Mouse (Mus musculus): ENCODE results near the gene A730061H03Rik.

DNA sequence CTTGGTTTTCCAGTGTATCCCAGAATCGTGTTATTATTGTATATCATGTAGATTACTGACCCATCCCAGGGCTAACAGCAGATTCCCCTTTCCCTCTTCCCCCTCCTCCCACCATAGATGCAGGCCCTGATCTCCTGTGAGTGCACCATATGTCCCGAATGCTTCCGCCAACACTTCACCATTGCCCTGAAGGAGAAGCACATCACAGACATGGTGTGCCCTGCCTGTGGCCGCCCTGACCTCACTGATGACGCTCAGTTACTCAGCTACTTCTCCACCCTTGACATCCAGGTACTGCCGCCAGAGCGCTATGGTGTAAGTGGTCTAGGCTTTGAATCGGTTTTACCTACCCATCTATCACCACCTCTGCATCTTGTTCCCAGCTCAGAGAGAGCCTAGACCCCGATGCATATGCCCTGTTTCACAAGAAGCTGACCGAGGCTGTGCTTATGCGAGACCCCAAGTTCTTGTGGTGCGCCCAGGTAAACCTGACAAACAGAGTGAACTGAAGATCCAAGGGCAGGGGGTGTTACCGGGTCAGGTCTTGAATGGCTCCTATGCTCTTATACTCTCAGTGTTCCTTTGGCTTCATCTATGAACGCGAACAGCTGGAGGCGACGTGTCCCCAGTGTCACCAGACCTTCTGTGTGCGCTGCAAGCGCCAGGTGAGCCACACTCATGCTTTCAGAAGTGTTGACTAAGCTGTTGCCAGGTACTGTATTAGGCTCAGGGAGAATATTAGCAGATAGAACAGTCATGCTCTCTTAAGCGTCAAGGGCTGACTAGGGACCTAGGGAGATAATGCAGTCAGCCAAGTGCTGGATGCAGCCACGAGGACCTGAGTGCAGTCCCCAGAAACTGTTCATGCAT is 38.5 kb upstream of the A730061H03Rik start:
- TF ChIP-seq CTCF (IDR thresholded peaks at IDR 0.05; ENCODE audit: control insufficient read depth, insufficient read depth, low read length), result no peak
- TF ChIP-seq POLR2A (IDR thresholded peaks at IDR 0.05; ENCODE audit: borderline replicate concordance, control insufficient read depth, low read depth, low read length), result no peak
